Mouse (Mus musculus): ENCODE data around the gene Cfc1. TPM values are rescaled to one million over a fixed set of nuclear protein-coding genes. Genes with fewer than 3 reads are reported as not detected.
A peak's percentile ranks its signal among the peaks of the same experiment; 100 is the strongest.
"Not testable (repeated sequence)": the region's sequence is repeated elsewhere in the genome, so short reads cannot be mapped to it uniquely, and the experiment has no call there.

The Cfc1 gene
- polyA plus RNA-seq, 1 experiment from 2014 or later: 1.3 TPM

DNA sequence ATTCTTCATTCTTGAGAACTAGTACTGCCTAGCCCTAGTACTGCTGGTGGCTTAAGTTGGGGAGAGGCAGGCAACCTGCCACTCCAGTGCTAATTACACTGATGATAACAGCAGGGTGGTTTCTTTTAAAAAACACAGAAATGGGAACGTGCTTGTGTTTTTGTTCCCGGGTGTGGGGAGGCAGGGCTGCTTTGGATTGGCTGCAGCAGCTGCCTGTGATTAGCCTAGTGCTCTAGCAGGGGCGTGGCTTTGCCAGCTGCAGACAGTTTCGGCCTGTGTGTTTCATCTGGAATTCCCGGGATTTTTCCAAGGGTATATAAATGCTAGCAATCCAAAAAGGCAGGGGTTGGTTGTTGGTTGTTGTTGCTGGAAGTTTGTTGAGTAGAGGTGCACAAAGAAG is 18.9 kb upstream of the Cfc1 start:
- no peaks in the 10 kb centered on the region for H3K4me1 ChIP-seq
- H3K27ac ChIP-seq (replicated peaks): no peak overlapping the region
- no peaks in the 10 kb centered on the region for H3K9me3 ChIP-seq (replicated peaks)
- no peak overlapping the region for H3K4me2 ChIP-seq (replicated peaks)
- H3K9ac ChIP-seq: no peak overlapping the region
- ATAC-seq (ENCODE audit: insufficient number of reproducible peaks, low FRiP score, low TSS enrichment, low read depth): no peak
- 21% methylated on average over 5 of the region's 5 CpGs for WGBS
- no peaks in the 10 kb centered on the region for H3K36me3 ChIP-seq
- no peak overlapping the region for H3K4me3 ChIP-seq (replicated peaks)
- H3K27me3 ChIP-seq: no peaks in the 10 kb centered on the region

DNA sequence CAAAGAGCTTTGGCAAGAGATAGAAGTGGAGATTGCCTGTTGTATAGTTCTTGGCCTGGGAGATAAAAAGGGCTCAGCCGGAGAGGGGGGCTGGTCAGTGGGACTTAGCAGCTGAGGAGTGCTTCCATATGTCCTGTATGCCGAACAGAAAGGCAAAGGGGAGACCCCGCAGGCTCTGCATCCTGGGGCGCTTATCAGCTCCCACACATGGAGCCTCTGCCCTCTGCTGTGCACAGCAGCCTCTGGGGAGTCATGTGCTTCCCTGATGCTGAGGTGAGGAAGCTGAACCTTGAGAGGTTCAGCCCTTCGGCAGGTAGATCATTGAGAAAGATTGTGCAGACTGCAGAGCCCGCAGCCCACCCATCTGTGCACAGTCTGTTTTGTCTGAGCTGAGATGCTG is 18.2 kb upstream of the Cfc1 start:
- H3K4me3 ChIP-seq (replicated peaks); H3K27ac ChIP-seq (replicated peaks); H3K9ac ChIP-seq; H3K4me2 ChIP-seq (replicated peaks); H3K27me3 ChIP-seq; H3K9me3 ChIP-seq (replicated peaks); ATAC-seq (ENCODE audit: insufficient number of reproducible peaks, low FRiP score, low TSS enrichment, low read depth); H3K4me1 ChIP-seq; H3K36me3 ChIP-seq: not testable (repeated sequence)
- 55% methylated on average over 6 of the region's 6 CpGs for WGBS

DNA sequence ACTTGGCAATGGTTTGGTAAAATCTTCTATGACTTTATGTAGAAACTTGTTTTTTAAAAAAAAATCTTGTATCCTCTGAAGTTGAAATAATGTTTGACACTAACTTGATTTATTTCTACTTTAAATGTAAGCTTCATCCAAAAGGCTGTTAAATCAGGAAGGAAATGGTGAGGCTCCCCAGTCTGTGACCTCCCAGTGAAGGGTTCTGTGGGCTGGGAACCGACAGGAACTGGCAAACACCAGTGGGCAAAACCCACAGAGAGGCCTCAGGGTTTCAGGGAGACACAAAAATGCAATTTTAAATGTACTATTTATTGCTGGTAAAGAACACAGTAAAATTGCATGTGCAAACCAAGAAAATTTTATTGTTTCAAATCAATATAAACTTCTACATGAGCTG is 17.7 kb upstream of the Cfc1 start:
- H3K27me3 ChIP-seq; H3K36me3 ChIP-seq; H3K9me3 ChIP-seq (replicated peaks); H3K4me3 ChIP-seq (replicated peaks); H3K27ac ChIP-seq (replicated peaks); ATAC-seq (ENCODE audit: insufficient number of reproducible peaks, low FRiP score, low TSS enrichment, low read depth); H3K4me2 ChIP-seq (replicated peaks); H3K9ac ChIP-seq; H3K4me1 ChIP-seq: not testable (repeated sequence)
- 52% methylated on average over 1 of the region's 1 CpGs for WGBS

DNA sequence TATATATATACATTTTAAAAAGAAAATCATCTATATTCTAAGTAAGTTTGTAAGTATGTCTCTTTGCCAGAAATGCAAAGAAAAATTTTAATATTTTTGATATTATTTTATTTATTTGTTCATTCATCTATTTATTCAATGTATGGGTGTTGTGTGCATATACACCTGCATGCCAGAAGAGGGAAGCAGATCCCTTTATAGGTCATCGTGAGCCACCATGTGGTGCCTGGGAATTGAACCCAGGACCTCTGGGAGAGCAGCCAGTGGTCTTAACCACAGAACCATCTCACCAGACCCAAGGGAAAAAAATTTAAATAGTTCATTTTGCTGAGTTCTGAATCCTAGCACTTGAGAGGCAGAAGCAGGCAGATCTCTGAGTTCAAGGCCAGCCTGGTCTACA is 17.2 kb upstream of the Cfc1 start:
- Histone ChIP-seq H3K4me2 (replicated peaks) (no peak overlapping the region), H3K9me3 (replicated peaks) (no peaks in the 10 kb centered on the region), H3K27me3 (no peaks in the 10 kb centered on the region), H3K27ac (replicated peaks) (no peak overlapping the region), H3K4me3 (replicated peaks) (no peak overlapping the region), H3K9ac (no peak overlapping the region), H3K4me1 (no peaks in the 10 kb centered on the region), H3K36me3 (no peaks in the 10 kb centered on the region)
- WGBS: 68% methylated on average over 1 of the region's 1 CpGs
- no peak for ATAC-seq (ENCODE audit: insufficient number of reproducible peaks, low FRiP score, low TSS enrichment, low read depth)

DNA sequence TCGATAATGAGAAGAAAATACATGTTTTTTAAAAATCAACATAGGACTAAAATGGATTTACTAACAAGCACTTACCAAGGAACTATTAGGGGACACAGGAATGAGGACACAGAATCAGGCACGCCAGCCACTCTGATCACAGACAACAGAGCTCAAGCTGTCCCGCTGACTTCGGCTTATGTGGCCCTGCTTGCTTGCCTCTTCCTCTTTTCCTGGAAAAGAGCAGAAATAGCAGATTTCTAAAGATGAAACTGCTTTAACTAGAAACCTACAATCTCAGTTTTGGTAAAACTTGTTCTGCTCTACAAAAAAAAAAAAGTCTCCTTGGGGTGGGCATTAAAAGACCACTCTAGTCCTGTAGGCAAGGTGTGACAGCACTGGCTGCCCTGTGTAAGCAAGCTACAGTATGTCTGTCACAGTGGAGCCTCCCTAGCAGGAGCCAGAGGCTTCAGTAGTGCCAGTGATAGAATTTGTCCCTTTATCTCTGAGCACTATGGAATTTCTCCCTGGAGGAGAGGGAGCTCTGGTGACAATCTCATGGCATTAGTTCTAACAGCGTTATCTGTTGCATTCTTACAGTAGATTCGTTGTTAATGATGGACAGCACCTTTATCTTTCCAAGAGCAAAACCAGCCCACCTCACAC is 13.1 kb upstream of the Cfc1 start:
- no peaks in the 10 kb centered on the region for H3K9me3 ChIP-seq (replicated peaks)
- H3K9ac ChIP-seq: no peak overlapping the region
- H3K27me3 ChIP-seq: no peaks in the 10 kb centered on the region
- no peak overlapping the region for H3K27ac ChIP-seq (replicated peaks)
- no peaks in the 10 kb centered on the region for H3K4me1 ChIP-seq
- no peak overlapping the region for H3K4me2 ChIP-seq (replicated peaks)
- ATAC-seq (ENCODE audit: insufficient number of reproducible peaks, low FRiP score, low TSS enrichment, low read depth): no peak
- H3K36me3 ChIP-seq: no peaks in the 10 kb centered on the region
- H3K4me3 ChIP-seq (replicated peaks): no peak overlapping the region
- 81% methylated on average over 6 of the region's 6 CpGs for WGBS

DNA sequence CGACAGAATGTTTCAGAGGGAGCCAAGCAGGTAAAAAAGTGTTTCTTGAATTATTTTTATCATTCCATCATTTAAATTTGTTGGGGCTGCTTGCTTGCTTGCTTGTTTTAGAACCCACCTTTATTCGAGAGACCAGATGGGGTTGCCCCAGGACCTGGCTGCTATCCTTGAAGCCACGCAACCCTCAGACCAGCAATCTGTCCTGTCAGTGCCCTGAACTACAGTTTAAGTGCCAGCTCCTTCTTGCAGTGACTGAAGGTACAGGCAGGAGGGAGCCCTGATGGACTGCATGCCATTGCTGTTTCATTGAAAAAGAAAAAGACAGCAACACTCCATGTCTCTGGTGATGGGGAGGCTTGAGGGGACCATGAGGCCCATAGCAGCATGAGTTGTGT is 12.6 kb upstream of the Cfc1 start:
- Histone ChIP-seq H3K27me3 (no peaks in the 10 kb centered on the region), H3K4me1 (no peaks in the 10 kb centered on the region), H3K4me3 (replicated peaks) (no peak overlapping the region), H3K4me2 (replicated peaks) (no peak overlapping the region), H3K9me3 (replicated peaks) (no peaks in the 10 kb centered on the region), H3K27ac (replicated peaks) (no peak overlapping the region), H3K36me3 (no peaks in the 10 kb centered on the region), H3K9ac (no peak overlapping the region)
- ATAC-seq (ENCODE audit: insufficient number of reproducible peaks, low FRiP score, low TSS enrichment, low read depth): no peak
- 81% methylated on average over 3 of the region's 3 CpGs for WGBS

DNA sequence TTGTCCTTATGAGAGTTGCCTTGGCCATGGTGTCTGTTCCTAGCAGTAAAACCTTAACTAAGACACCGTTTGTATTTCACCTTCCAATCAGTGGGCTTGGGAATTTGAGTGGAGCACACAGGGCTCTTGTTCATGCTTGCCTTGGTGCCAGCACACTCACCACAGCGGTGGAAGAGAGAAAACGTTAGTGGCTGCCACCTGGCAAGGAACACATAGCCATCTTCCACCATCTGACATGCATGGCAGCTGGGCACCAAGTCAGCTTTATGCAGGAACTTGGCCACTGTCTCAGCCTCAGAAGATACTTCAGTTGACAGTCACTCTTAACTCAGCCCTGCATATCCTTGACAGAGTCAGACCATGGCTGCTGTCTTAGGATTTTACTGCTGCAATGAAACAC is 11.8 kb upstream of the Cfc1 start:
- ATAC-seq (ENCODE audit: insufficient number of reproducible peaks, low FRiP score, low TSS enrichment, low read depth): no peak
- Histone ChIP-seq H3K4me3 (replicated peaks) (no peak overlapping the region), H3K27me3 (no peaks in the 10 kb centered on the region), H3K9me3 (replicated peaks) (no peaks in the 10 kb centered on the region), H3K9ac (no peak overlapping the region), H3K27ac (replicated peaks) (no peak overlapping the region), H3K4me2 (replicated peaks) (no peak overlapping the region), H3K36me3 (no peaks in the 10 kb centered on the region), H3K4me1 (no peaks in the 10 kb centered on the region)
- WGBS: 75% methylated on average over 3 of the region's 3 CpGs

DNA sequence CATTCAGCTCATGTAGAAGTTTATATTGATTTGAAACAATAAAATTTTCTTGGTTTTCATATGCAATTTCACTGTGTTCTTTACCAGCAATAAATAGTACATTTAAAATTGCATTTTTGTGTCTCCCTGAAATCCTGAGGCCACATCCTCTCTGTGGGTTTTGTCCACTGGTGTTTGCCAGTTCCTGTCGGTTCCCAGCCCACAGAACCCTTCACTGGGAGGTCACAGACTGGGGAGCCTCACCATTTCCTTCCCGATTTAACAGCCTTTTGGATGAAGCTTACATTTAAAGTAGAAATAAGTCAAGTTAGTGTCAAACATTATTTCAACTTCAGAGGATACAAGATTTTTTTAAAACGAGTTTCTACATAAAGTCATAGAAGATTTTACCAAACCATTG is 874 bp upstream of the Cfc1 start:
- not testable (repeated sequence) for ATAC-seq (ENCODE audit: insufficient number of reproducible peaks, low FRiP score, low TSS enrichment, low read depth); H3K27ac ChIP-seq (replicated peaks); H3K4me2 ChIP-seq (replicated peaks); H3K36me3 ChIP-seq; H3K4me1 ChIP-seq; H3K9me3 ChIP-seq (replicated peaks); H3K4me3 ChIP-seq (replicated peaks); H3K9ac ChIP-seq
- WGBS: 55% methylated on average over 3 of the region's 3 CpGs
- H3K27me3 ChIP-seq: peaks cover 34% of the 10 kb centered on the region

DNA sequence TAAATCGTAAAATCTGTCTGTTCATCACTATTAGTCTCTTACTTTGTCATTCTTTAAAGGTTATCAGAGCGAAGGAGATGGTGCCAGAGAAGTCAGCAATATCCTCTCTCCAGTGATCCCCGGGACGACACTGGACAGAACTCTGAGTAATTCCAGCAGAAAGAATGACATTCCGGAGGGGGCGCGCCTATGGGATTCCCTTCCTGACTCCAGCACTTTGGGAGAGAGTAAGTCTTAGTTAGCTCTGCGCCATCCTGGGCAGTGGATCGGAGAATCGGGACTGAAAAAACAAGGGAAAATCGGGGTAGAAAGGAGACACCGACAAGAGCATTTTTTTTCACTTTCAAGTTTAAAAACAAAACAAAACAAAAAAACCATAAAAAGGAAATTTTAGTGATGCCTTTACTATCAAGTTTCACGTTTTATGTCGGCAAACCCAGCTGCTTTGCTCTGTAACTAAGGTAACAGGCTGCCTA is 881 bp downstream of the Cfc1 start:
- H3K9me3 ChIP-seq (replicated peaks): no peaks in the 10 kb centered on the region
- H3K9ac ChIP-seq: no peak overlapping the region
- H3K4me3 ChIP-seq (replicated peaks): peak overlapping the region; percentile 16
- peaks cover 9% of the 10 kb centered on the region for H3K4me1 ChIP-seq
- no peaks in the 10 kb centered on the region for H3K36me3 ChIP-seq
- ATAC-seq (ENCODE audit: insufficient number of reproducible peaks, low FRiP score, low TSS enrichment, low read depth): no peak
- no peak overlapping the region for H3K27ac ChIP-seq (replicated peaks)
- peaks cover 34% of the 10 kb centered on the region for H3K27me3 ChIP-seq
- H3K4me2 ChIP-seq (replicated peaks): peak overlapping the region; percentile 40
- 1% methylated on average over 14 of the region's 14 CpGs for WGBS

DNA sequence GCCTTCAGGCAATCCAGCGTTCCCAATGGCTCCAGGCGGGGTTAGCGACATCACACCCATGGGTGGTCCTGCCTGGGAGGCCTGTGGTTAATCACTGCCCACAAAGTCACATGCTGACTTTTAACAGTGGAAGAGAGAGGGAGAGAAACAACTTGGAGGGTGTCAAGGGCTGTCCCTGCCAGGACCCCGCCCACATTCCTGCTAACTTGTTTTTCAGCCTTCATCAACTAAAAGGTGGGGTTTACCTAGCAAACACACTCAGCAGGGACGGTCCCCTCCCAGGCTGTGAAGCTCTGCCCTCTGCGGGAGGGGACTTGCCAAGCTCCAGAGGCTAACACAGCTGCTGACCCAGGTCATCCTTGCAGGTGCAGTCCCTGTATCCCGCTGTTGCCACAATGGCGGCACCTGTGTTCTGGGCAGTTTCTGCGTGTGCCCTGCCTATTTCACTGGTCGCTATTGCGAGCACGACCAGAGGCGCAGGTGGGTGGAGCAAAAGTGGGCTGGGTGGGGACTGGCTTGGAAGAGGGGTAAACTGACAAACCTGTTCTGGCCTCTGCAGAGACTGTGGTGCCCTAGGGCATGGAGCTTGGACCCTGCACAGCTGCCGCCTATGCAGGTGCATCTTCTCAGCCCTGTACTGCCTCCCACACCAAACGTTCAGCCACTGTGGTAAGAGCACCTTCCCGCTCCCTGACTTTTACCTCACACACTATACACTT is 1.5 kb downstream of the Cfc1 start:
- Histone ChIP-seq H3K4me3 (replicated peaks) (peak overlapping the region; percentile 16), H3K36me3 (no peaks in the 10 kb centered on the region), H3K4me1 (peaks cover 9% of the 10 kb centered on the region), H3K9ac (no peak overlapping the region), H3K9me3 (replicated peaks) (no peaks in the 10 kb centered on the region), H3K27me3 (peaks cover 34% of the 10 kb centered on the region), H3K27ac (replicated peaks) (no peak overlapping the region), H3K4me2 (replicated peaks) (peak overlapping the region; percentile 40)
- WGBS: 3% methylated on average over 16 of the region's 16 CpGs
- ATAC-seq (ENCODE audit: insufficient number of reproducible peaks, low FRiP score, low TSS enrichment, low read depth): no peak

DNA sequence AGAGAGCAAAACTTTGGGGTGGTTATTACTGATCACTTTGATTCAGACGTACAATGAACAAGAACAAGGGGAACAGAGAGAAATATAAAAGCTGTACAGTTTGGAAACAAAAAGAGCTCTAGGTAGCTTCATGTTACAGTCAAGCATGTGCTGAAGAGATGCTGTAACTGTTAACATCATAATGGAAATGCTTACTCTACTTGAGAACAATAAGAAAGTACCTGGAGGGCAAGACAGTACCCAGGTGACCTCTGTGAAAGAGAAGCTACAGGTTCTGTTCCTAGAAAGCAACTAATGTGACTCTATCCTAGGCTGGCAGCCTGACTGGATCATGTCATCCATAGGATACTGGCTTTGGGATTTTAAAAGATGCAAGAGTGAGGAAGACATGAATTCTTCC is 11.6 kb downstream of the Cfc1 start:
- Histone ChIP-seq H3K9ac (no peak overlapping the region), H3K36me3 (no peaks in the 10 kb centered on the region), H3K4me2 (replicated peaks) (no peak overlapping the region), H3K4me3 (replicated peaks) (no peak overlapping the region), H3K27me3 (no peaks in the 10 kb centered on the region), H3K27ac (replicated peaks) (no peak overlapping the region), H3K9me3 (replicated peaks) (no peaks in the 10 kb centered on the region), H3K4me1 (no peaks in the 10 kb centered on the region)
- ATAC-seq (ENCODE audit: insufficient number of reproducible peaks, low FRiP score, low TSS enrichment, low read depth): no peak
- WGBS: 67% methylated on average over 1 of the region's 1 CpGs

DNA sequence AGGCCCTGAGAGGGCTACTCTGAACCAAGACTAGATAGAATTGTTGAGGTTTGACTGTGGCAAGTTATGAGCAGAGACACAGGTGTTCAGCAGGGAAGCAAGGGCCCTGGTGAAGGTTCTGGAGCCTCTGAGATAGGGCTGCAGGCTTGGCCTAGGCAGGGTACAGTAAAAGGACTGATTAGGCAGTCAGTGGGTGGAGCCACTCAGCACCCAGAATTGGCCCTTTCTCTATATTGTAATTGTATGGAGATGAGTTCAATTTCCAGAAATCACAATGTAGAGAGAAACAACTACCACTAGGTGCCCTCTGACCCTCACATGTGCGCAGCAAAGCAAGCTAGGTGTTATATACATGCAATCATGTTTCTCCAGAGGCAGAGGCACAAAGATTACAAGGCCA is 18.2 kb downstream of the Cfc1 start:
- Histone ChIP-seq H3K36me3 (no peaks in the 10 kb centered on the region), H3K4me2 (replicated peaks) (no peak overlapping the region), H3K4me3 (replicated peaks) (no peak overlapping the region), H3K4me1 (no peaks in the 10 kb centered on the region), H3K27ac (replicated peaks) (no peak overlapping the region), H3K27me3 (no peaks in the 10 kb centered on the region), H3K9ac (no peak overlapping the region), H3K9me3 (replicated peaks) (no peaks in the 10 kb centered on the region)
- no peak for ATAC-seq (ENCODE audit: insufficient number of reproducible peaks, low FRiP score, low TSS enrichment, low read depth)
- WGBS: 91% methylated on average over 1 of the region's 1 CpGs

Data from embryonic facial prominence, embryonic 15.5 days (tissue).